Mouse (Mus musculus) olfactory bulb, adult 2 months (tissue): ENCODE results near the gene Optc.

Experiments
- CTCF ChIP-seq: fragments of 200-500 bp; IDR thresholded peaks from 2 replicates; pipeline ENCODE4 v1.5.1; 2012; ENCODE audit warnings: low read depth, mild to moderate bottlenecking, low read length, moderate library complexity; ENCODE audit not compliant: insufficient read depth
- POLR2A ChIP-seq: fragments of 200-500 bp; IDR thresholded peaks from 2 replicates; pipeline ENCODE4 v1.6.1; 2012; ENCODE audit warnings: mild to moderate bottlenecking, low read depth, low read length, moderate library complexity; ENCODE audit not compliant: insufficient read depth

DNA sequence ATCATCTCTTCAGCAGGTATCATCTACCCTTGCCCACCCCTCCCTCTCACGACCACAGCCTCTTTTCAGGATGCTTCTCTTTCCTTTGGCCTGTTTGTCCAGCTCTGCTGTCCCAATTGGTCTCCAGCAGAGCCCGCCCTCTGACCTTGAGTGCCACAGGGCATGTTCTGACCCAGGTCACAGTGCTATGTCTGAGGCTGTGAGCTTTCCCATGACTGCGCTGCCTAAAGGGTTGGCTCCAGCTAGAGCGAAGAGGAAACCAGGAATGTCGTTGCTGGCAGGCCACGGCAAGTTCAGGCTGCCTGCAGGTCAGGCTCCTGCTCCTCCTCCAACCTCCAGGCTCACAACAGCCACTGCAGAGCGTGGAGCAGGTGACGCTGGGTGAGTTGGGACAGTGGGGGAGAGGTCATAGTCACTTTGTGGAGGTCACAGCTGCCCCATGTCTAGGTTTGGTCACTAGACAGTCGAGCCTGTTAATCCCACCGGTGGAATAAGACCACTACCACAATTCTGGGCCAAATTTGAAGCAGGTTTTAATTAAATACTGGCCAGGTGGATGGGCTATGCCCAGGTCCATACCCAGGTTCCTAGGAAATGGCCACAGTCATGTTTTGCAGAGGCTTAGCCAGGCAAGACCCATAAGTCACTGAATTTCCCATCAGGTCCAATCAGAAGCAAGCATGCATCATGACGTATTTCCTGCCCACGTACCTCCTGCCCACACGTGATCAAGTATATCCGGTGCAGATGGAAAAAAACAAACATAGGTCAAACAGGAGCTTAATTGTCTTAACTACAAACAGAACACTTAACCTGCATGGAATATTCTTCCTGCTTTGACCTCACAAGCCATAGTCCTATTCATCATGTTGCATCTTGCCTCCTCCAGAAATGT is 25.7 kb upstream of the Optc start:
- no peak for TF ChIP-seq POLR2A
- TF ChIP-seq CTCF = no peak
